Mouse (Mus musculus) ovary, postnatal 36 days (tissue): ENCODE data around the gene 2200002J24Rik.
"Not testable (repeated sequence)": the region's sequence is repeated elsewhere in the genome, so short reads cannot be mapped to it uniquely, and the experiment has no call there.

Source experiments
- DNase-seq: peaks from one replicate; pipeline ENCODE4 v3.0.0; 2022; ENCODE audit warnings: low spot score, mixed read lengths

2200002J24Rik gene

DNA sequence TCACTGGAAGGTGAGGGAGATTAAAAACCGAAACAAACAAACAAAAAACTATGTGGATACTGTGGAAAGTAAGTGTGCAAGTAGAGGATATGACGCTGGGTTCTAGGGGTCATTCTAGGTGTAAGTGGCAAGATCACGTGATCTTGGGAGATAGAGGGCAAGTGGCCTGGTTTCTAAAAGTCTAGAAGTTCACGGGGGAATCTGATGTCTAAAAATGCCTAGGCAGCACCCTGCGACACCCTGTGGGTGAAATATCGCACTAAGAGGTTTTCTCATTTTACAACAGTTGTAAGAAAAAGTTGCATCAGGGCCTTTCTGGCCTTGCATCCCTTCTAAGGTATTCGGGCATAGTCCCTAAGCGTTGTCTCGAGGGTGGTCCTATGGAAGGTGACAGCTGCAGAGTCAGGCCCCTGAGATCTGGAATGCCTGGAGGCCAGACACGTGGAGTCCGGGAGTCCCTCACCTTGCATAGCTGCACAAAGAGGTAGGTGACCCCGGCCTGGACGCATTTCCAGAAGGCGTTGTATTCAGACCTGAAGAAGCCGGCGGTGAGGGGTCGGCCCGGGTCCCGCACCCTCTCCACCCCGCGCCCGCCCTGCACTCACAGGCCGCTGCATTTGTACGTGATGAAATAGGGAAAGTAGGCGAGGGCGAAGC is 30.1 kb downstream of the 2200002J24Rik start:
- no peak for DNase-seq

DNA sequence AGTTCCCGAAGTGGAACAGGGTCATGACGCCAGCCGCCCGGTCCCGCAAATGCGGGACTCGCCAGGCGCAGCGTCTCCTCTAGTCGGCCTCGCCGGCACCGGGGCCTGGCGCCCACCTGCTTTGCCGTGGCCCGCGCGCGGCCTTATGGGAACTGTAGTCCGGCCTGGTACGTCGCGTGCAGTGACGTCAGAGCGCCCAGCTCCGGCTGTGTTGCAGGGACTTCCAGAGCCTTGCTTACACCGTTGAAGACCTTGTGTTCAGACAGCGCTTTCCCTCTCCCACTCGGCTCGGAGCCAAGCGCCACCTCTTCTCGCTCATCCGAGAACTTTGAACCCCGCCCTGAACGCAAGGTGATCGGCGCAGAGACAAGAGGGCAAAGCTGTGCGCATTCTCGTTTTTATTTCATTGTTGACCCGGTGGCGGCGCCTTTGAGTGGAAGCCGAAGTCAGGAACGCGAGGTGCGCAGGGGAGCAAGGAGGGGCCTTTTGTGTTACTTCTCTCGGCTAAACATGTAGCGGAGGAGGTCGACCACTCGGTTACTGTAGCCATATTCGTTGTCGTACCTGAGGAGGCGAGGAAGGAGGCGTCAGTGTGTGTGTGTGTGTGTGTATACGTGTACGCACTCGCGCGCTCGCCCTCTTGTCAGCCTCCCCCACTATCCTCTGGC is 30.8 kb downstream of the 2200002J24Rik start, which contains the start of gene Tmem147:
TSS of gene Tmem147 (minus strand) at position 145 of the 668 bp plus-strand sequence.
- peak; percentile 94 for DNase-seq

- DNase-seq, result not testable (repeated sequence)
These were observed 31.5 kb downstream of the 2200002J24Rik start for GRCm38 (mm10) chr7:30730064-30730722.

DNA sequence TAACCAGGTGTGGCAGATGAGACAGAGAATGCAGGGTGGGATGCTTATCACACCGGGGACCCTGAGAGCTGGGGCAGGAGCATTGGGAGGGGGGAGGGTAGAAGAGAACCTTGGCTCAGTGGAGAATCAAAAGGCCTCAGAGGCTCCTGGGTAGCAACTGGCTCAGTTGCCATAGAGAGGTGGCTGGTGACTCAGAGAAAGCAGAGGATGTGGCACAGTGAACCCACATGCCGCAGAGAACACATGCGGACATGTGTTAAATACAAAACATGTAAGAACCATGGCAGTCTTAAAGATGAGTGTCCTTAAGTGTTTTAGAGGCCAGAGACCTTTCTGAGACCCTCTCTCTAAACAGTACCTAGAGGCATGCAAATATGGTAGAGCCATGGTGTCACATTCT is 37.5 kb downstream of the 2200002J24Rik start:
- no peak for DNase-seq

- not testable (repeated sequence) for DNase-seq
These were observed 43.8 kb downstream of the 2200002J24Rik start for GRCm38 (mm10) chr7:30742570-30742969.

DNA sequence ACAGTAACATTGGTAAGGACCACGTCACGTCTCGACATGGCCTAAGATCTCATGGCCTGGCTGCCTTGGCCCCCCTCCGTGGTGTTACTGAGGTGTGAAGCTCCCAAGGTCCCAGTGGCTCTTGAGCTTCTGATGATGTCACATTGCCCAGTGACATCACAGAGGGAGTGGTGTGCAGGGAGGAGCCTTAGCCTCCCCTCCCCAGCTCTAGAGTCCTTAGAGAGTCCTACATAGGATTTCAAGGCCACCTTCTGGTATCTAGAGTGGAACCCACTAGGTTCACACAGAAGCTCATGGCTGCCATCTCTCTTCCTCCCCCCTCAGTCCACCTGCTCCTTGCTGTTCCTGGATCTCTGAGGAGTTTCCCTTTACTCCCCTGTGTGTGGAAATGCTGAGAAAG is 44.9 kb downstream of the 2200002J24Rik start, which contains the start of gene Gapdhs:
TSS of gene Gapdhs (minus strand) at position 65 of the 400 bp plus-strand sequence.
- DNase-seq, result not testable (repeated sequence)

DNA sequence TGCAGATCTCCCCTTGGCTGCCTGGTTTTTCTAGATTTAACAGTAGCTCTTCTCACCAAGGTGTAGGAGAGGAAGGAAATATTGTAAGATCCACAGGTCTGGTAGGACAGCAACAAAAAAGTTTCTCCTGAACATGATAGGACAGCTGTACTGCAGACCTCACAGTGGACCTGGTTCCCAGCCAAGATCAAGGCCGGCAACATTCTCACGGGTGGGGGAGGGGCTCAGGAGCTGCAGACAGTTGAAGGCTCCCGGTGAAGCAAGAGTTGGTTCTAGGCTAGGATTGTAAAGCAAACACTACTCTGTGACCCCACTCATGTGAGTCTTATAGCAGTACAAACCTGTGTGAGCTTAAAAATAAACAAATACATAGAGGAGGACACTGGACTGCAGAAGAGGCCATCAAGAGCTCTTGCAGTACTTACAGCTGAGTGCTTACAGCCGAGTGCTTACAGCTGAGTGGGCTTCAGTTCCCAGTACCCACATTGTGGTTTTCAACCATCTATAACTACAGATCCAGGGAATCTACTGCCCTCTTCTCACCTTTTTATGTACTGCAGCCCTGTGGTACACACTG is 45.4 kb downstream of the 2200002J24Rik start:
- peak; percentile 40 for DNase-seq

- DNase-seq, result no peak
These were observed 48.9 kb downstream of the 2200002J24Rik start for GRCm38 (mm10) chr7:30747525-30748204.
